1 mouse cellular context compared by ENCODE assay signal in the genomic region with DNA sequence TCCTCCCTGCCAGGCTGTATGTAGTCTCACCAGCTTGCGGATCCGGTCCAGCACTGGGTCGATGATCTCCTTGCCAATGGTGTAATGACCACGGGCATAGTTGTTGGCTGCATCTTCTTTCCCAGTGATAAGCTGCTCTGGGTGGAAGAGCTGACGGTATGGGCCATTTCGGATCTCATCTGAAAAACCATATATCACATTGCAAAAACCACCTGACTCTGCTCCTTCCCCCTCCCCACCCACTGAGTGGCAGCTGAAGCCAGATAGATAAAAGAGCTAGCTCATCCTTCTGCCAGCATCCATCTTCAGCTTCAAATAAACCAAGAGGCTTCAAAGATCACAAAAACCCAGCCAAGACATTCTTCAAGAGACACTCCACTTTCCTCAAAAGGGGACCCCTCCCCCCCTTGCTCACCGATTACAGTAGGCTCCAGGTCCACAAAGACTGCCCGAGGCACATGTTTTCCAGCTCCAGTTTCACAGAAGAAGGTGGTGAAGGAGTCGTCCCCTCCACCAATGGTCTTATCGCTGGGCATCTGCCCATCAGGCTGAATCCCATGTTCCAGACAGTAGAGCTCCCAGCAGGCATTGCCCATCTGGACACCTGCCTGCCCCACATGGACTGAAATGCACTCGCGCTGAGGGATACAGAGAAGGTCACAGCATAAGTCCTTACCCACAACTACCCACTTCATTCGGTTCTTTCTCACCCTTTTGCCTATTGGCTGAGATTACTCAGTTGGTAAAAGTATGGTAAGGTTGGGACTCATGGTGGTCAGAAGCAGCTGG.
TF ChIP-seq lines count a peak whose summit lies in the region.

No protein-coding gene starts in this region.

TF ChIP-seq in CH12.LX, 34 proteins besides CTCF, POLR2A, EP300 and RAD21:
- no peak for TF ChIP-seq POLR2AphosphoS2 (IDR thresholded peaks at IDR 0.05; ENCODE audit: low read depth, low read length)
- TF ChIP-seq ZC3H11A (IDR thresholded peaks at IDR 0.05; ENCODE audit: low read depth, low read length) = no peak
- no peak for TF ChIP-seq GABPA (IDR thresholded peaks at IDR 0.05; ENCODE audit: insufficient replicate concordance, low read depth, low read length)
